Mouse (Mus musculus): ENCODE measurements around the gene Hmgxb4. TPM values are rescaled to one million over a fixed set of nuclear protein-coding genes. Genes with fewer than 3 reads are reported as not detected.

Gene Hmgxb4
- polyA plus RNA-seq, 1 experiment, result 37.0 TPM

DNA sequence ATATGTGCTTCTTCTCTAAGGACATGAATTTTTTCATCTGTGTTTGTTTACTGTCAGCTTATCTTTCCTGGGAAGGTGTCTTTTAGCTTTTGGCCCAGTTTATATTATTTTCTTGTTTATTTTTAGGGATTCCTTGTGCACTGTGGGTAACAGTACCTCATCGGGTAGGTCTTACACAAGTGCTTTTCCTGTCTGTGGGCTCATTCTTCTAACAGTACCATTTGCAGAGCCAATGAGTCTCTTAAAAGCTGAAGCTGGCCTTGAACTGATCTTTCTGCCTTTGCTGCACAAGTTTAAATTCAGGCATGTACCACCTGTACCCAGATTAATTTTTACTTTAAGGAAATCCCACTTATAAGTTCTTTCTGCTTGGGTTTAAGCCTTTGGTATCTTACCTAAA lies 23.3 kb downstream of the Hmgxb4 start:
- no peak for DNase-seq (ENCODE audit: extremely low spot score in 1 of 2, low spot score in 1 of 2)

DNA sequence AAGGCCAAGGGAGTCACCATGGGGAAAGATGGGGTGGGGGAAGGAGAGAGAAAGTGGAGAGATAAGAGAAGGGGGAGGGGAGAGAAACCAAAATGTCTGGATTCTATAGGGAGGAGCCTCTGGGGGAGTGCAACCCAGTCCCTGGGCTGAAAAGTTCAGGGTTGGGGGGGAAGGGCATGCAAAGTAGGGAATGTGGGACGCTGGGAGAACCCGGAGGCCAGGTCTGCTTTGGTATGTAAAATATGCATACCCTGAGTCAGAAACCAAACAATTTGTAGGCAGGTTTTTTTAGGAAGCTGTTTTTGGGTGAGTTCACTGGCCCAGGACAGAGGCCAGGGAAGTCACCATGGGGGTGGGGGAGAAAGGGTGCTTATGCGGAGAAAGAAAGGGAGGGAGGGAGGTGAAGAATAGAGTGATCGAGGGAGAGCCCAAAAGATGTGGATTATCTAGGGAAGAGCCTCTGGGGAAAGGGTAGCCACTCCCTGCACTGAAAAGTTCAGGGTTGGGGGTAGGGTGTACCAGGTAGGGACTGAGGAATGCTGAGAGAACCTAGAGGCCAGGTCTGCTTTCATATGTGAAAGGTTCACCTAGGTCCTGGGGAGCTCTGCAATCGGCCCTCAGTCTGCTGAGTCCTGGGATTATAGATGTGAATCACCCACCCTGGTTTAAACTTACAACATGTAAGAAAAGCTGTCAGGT lies 25.3 kb downstream of the Hmgxb4 start:
- DNase-seq (ENCODE audit: extremely low spot score in 1 of 2, low spot score in 1 of 2), result no peak

DNA sequence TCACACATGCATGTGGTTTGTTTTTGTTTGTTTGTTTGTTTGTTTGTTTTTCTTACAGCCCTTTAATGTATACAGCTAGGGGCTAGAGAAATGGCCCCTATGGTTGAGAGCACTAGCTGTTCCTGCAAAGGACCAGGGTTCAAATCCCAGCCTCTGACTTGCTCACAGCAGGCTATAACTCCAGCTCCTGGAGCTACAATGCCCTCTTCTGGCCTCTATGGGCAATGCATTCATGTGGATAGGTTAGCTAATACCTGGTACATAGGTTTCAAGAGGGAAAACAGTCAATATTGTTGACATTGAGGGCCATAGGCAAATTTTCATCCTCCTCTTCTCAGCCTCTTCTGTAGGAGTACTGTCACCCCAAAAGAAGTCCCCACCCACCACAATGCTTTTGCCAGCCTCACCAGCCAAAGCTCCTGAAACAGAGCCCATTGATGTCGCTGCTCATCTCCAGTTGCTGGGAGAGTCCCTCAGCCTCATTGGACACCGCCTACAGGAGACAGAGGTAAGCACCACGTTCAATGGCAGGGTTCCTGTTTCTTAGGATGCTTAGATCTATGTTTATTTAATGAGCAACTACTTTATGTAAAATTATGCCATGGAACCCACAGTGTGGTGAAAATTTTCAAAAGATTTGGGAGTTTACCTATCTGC lies 30.6 kb downstream of the Hmgxb4 start:
- no peak for DNase-seq (ENCODE audit: extremely low spot score in 1 of 2, low spot score in 1 of 2)

DNA sequence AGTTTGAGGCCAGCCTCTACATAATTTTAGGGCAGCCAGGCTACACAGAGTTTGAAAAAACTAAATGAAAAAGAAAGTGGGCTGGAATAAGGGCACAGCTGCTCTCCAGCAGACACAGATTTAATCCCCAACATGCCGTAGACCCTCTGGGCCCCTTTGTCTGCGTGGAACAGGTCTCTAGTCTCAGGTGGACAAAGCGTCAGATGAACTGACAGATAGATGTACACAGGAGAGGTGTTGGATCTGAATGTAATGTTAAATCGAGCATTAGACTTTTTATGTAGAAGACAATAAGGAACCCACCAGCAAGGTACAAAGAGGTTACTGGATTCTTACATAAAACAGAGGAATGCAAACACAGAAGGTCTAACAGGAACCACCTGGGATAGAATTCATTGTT lies 32.7 kb downstream of the Hmgxb4 start:
- no peak for DNase-seq (ENCODE audit: extremely low spot score in 1 of 2, low spot score in 1 of 2)

DNA sequence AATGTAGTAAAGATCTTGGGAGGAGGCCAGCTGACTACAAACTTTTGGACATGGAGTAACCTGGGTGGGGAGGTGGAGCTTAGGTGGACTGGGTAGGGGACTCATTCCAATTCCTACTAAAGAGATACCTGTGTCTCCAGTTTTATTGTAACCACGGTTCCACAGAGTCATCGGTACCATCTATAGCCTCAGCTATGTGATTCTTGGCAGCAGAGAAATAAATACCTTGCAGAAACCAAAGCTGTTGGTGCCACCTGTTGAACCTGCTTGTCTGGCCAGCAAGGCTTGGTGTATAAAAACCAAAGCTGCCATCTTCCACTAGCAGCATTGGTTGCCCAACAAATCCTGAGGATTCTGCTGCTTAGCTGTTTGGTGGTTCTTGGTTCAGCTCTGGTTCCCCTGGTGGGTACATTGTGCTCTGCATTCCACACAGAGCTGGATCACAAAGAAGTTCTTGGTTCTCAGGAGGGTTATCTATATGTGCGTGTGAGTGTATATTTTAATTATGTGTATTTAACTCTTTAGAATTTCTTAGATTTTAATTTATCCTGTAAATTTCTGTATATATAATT lies 37.4 kb downstream of the Hmgxb4 start:
- no peak for DNase-seq (ENCODE audit: extremely low spot score in 1 of 2, low spot score in 1 of 2)

DNA sequence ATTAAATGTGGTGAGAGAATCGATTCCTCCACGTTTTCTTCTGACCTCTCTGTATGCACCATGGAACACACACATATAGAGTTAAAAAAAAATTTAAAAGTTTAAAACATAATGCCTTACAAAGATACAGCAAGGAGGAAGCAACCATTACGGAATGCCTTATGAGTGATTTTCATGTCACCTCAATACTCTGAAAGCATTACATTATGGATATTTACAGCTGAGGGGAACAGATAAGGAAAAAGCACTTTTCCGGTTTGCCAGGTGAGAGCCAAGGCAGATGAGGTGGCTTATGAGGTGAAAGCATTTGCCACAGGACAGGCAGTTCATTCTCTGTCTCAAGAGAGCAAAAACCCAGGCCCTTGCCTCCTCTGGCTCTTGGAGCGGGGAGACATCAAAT lies 39.8 kb downstream of the Hmgxb4 start:
- DNase-seq (ENCODE audit: extremely low spot score in 1 of 2, low spot score in 1 of 2), result no peak

DNA sequence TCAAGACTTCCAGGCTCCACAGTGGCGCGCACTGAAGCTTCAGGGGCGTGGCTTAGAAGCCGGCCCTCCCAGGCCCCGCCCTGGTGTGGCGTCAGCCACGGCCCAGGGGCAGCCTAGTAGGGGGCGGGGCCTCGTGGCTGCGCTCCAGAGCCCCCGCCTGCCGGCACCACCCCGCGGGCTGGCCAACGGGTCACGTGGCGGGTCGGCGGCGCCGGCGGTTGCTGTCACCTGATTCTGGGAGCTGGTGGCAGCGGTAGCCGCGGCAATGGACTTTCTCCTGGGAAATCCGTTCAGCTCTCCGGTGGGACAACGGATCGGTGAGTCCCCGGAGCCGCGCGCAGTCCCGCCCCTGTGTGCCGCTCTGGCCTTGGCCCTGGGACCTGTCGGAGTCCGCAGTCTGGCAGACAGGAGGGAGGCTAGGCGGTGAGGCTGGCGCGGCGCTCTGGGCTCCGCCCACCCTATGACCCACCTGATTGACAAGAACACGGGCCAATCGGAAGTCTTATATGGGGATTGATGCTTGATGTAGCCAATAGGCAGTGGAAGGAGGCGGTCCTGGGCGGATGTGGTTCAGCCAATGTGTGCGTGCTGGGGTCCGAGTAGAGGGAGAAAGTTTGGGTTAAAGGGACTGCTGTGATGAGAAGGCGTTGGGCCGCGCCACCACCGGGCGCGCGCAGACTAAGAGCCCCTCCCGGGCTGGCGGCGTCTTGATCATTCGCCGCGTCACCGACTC lies 40.5 kb downstream of the Hmgxb4 start, which contains the start of gene Tom1:
Gene Tom1, plus strand, starts transcription at position 195 of the 733 bp plus-strand sequence.
- DNase-seq (ENCODE audit: extremely low spot score in 1 of 2, low spot score in 1 of 2), result peak; percentile 95 to 100

DNA sequence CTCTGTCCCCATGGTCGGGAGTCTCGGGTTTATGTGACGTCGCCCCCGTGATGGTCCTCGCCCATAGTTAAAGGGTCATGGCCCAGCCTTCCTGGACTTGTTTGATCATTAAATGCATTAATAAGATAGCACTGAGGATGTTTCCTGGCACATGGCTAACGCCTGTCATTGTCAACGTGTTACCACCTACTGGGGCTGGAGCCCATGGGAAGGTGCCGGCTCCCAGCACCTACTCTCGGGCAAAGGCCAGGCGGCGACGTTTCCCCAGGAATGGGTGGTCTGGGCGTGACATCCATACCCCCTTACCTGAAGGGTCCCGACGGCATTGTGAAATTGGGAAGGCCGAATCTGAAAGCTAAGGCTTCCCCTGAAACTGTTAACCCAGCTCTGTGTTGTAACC lies 41.1 kb downstream of the Hmgxb4 start:
- no peak for DNase-seq (ENCODE audit: extremely low spot score in 1 of 2, low spot score in 1 of 2)

DNA sequence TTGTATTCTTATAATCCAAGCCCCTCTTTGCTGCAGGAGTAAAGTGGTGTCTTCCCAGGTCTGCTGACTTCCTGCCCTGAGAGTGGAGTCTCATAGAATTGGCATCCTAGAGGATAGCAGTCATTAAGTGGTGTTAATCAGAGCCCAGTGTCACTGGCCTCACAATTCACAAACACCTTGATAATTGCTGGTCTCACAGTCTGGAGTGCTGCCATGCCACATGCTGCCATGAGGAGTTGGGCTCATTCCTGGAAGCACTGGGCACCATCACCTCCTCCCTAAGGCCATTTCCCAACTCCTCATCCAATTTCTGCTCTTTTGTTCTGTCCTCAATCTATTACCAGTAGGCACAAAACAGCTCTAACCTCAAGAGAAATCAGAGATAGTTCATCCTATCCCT lies 42.5 kb downstream of the Hmgxb4 start:
- DNase-seq (ENCODE audit: extremely low spot score in 1 of 2, low spot score in 1 of 2), result no peak

DNA sequence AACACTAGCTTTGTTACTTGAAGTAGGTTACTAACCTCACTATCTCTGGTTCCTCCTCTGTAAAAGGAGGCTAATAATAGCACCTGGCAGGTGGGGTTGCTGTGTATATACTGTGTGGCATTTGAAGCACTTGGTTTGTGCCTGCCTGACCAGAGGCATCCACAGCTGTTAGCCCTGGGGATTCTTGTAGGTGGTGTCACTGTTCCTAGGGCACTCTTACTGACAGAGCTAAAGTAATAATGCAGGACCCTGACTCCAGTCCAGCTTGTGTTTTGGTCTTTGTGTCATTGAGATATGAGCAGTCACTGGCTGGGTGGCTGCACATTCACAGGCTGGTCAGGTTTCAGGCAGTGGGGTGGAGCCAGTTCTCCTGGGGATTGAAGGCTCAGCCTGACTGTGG lies 45.3 kb downstream of the Hmgxb4 start:
- DNase-seq (ENCODE audit: extremely low spot score in 1 of 2, low spot score in 1 of 2), result no peak

DNA sequence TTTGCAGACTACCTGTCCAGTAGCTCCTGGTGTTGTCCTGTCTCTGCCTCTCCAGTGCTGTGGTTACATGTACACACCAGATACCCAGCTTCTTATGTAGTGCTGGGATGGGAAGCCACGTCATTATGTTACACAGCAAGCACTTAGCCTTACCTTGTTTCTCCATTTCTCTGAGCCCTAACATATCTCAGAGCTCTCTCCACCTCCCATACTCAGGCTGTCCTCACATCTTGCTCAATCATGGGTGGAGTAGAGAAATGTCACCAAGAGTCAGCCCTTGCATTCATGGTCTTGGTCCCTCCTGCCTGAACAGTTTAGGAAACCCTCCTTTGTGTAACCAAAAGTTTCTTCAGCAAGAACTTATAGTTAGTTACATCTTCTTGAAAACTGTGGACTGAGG lies 46.6 kb downstream of the Hmgxb4 start:
- no peak for DNase-seq (ENCODE audit: extremely low spot score in 1 of 2, low spot score in 1 of 2)

DNA sequence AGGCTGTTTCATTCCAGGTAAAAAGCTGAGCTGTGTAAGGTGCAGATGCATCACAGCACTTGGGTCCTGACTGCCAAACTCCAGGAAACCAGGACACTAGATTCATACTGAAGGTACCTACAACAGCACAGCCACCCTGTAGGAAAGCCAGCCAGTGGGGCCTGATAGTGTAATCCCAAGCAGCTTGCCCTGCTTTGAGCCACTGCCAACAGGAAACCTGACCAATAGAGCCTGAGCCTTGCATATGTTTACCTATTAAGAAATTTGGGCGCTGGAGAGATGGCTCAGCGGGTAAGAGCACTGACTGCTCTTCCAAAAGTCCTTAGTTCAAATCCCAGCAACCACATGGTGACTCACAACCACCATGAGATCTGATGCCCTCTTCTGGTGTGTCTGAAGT lies 49.0 kb downstream of the Hmgxb4 start:
- DNase-seq (ENCODE audit: extremely low spot score in 1 of 2, low spot score in 1 of 2), result no peak

DNA sequence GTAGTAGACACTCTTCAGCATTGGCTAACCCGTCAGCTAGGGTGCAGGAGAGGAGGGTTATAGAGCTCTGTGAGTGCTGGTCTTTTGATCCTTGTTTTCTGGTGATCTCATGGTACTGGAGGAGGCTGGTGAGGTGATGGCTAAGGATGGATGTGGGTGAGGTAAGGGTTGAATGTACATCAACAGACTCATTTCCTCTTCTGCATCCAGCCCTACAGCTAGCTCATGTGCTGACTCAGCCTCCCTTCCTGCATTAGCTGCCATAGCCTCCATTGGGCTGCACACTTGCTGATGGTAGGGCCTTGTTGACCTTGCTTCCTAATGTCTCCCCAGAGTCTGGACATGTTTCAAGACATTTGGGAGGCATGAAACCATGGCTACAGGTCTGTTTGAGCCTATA lies 49.8 kb downstream of the Hmgxb4 start:
- DNase-seq (ENCODE audit: extremely low spot score in 1 of 2, low spot score in 1 of 2), result no peak

DNA sequence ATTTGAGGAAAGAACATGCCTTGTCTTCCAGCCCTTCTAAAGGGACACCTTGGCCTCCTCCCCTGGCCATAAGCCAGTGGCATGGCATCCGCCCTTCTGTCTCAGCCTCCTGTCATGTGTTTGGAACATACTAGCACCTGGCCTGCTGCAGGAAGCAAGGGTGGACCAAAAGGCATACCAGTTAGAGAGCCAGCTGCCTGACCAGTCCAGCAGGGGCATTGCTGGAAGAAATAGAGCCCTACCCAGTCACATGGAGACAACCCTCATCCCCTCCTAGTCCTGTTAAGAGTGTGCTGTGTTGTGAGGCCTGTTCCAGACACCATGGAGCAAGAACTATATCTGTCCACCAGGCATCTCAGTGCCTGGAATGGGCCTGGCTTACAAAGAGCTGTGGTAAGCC lies 53.1 kb downstream of the Hmgxb4 start:
- DNase-seq (ENCODE audit: extremely low spot score in 1 of 2, low spot score in 1 of 2), result no peak

DNA sequence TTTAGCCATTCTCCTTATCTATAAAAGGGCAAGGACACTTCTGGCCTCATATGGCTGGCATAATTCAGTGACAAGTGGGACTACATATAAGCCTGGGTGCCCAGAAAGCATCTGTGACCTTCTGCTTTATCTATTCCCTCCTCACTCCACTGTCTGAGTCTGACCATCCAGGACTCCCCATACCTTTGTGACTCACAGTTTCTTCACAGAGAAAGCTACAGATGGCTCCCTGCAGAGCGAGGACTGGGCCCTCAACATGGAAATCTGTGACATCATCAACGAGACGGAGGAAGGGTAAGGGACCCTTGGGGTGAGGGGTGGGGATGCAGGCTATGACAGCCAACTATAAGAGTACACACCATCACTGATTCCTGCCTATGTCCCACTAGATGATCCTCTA lies 54.6 kb downstream of the Hmgxb4 start:
- no peak for DNase-seq (ENCODE audit: extremely low spot score in 1 of 2, low spot score in 1 of 2)

DNA sequence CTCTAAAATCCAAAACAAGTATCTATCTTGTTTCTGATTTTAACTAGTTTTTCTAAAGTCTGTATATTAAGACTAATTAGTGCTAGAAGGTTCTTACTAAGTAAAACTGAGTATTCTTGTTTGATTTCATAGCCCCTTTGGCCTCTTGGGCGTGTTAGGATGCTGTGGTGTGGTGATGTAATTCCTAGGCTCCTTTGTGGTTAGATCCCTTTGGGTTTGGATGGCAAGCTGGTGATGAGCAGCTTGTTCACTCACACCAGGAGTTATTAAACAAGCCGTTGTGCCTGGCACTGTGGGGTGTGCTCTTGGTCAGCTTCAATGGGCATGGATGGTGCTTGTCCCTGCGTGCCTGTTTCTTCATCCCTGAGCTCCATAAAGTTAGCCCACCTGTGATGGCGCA lies 60.2 kb downstream of the Hmgxb4 start:
- DNase-seq (ENCODE audit: extremely low spot score in 1 of 2, low spot score in 1 of 2), result no peak

DNA sequence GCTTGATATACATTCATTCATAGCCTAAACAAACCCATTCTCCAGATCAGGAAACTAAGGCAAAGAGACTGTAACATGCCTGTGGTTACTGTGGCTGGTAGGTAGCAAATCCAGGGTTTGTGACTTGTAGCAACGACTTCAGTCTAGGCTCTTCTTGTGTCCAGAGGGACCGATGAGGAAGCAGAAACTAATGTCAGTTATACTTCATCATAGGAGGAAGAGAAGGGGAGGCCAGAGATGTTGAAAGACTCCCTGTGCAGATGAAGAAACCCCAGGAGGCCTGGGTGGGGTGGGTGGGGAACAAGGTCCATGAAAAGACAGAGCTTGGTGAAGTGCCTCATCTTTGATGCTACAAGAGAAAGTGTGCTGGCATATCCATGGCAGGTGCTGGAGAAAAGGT lies 62.5 kb downstream of the Hmgxb4 start:
- DNase-seq (ENCODE audit: extremely low spot score in 1 of 2, low spot score in 1 of 2), result no peak

DNA sequence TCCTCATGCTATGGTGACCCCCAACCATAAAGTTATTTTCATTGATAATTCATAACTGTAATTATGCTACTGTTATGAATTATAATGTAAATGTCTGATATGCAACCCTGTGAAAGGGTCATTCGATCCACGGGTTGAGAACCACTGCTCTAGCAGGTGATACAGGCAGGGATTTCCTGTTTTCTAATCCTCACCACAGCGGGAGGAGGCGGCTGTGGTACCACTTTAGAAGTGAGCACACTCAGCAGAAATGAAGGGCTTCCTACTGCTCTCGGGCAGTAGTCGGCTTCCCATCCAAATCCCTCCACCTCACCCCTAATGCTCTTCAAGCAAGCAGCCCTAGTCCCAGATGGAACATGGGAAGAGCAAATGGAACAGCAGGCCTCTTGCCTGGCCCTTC lies 66.9 kb downstream of the Hmgxb4 start:
- DNase-seq (ENCODE audit: extremely low spot score in 1 of 2, low spot score in 1 of 2), result no peak

DNA sequence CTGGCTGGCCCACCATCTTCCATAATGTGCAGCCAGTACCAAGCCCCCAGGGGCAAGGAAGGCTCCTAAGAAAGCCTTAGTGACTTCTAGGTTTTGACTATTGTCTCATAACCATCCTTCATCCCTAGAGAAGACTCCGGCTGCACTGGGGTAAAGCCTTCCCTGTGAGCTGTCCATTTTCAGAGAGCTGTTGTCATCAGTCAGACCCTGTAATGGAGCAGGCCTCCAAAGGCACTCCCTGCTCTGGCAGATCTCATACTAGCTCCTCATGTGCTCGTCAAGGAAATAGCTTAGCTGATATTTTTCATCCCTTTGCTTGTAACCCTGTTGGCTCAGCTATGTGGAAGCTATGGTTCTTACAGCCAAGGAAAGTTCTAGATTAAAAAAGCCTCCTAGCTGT lies 67.7 kb downstream of the Hmgxb4 start:
- no peak for DNase-seq (ENCODE audit: extremely low spot score in 1 of 2, low spot score in 1 of 2)

DNA sequence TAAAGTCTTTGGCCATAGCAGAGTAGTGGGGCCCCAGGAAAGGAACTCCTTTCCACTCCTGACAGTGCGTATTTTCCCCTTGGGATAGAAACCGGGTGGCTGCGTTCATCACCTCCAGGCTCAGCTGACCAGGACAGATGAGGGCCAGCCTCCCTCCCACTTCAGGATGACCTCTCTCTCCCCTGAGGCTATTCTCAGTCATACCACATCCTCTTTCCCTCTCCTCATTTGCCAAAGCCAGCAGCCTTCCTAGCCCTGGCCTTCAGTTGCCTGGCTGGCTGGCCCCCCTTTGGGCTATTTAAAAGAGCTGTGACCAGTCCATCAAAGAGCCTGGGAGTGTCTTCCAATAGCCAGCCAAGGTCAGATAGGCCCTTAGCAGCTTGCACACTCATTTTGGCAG lies 70.1 kb downstream of the Hmgxb4 start:
- DNase-seq (ENCODE audit: extremely low spot score in 1 of 2, low spot score in 1 of 2), result peak in 1 of 2 experiments; percentile 15

DNA sequence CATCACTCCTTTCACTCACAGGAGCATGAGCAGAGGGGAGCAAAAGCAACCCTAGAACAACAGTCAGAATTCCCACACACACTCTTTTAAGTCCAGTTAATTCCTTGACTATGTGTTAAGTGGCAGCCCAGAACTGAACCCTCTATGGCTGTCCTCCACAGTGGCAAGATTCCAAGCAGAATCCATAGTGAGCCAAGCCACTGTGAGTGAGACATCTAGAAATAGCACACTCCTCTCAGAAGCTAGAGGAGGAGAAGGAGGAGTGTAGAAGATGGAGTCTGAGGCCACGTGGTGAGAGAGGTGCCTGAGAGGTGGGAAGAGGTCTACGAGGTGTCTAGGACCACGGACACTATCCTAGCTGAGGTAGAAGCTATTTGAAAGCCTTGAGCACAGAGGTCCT lies 71.6 kb downstream of the Hmgxb4 start:
- DNase-seq (ENCODE audit: extremely low spot score in 1 of 2, low spot score in 1 of 2), result peak; percentile 23 to 52

DNA sequence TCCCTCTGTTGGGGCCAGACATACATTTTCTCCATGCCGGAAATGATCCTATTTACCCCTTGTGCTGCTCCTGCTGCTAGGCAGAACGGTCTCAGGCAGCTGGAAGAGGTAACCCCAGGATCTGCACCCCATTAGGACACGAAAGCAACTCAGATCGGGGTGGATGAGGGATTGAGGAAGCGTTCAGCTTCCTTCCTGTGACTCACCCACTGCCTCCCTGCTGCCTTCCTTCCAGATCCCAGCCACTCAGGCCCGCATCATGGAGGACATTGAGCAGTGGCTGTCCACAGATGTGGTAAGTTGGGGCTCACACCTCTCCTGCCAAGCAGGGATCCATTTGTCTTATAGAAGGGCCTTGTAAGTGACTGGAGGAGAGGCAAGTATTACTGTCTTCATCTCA lies 74.1 kb downstream of the Hmgxb4 start:
- no peak for DNase-seq (ENCODE audit: extremely low spot score in 1 of 2, low spot score in 1 of 2)

Data from frontal cortex, adult 2 months (tissue).